8 mouse cellular contexts compared by ENCODE assay signal in the genomic region with DNA sequence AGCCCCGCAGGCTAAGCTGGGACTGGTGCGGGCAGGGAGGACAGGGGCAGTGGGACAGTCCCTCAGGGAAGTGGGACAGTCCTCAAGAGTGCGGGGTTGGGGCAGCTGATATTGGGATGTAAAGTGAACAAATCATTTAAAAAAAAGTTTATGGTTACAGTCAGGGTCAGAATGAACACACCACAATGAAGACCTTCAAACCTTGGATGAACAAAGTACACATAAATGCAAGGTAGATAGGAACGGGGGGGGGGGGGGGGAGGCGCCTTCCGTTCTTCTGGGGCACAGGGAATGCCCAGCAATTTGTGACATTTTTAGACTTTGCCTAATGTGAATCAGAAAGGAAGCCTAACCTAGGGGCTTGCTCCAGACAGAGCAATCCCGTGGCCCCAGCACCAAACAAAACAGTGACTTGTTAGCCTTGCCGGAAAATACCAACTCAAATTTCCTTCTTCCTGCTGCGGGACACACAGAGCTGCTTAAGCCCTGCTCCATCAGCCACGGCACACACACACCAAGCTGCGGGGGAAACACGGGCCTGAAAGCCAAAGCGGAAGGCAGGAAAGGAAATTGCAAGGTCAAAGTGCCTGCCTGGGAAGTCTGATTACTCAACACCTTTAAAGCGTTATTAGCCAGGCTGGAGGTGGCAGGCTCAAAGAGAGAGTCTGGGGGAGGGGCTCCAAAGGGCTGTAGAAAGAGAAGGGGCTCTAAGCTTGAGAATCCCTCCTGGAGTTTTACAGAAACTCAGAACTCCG.
DNase-seq lines count a peak whose midpoint lies in the region; ATAC-seq and TF ChIP-seq lines count a peak whose summit lies in the region.

No protein-coding gene starts in this region.

- ATAC-seq in forebrain, embryonic 11.5 days (replicated peaks; ENCODE audit: low FRiP score), result no peak
- no peak for ATAC-seq in hindbrain, embryonic 14.5 days (ENCODE audit: low FRiP score)
- no peak for ATAC-seq in liver, embryonic 11.5 days (replicated peaks; ENCODE audit: low FRiP score)
- no peak for ATAC-seq in midbrain, postnatal 0 days (ENCODE audit: low FRiP score)
- no peak for ATAC-seq in cerebellum, adult (ENCODE audit: insufficient number of reproducible peaks, low FRiP score, low TSS enrichment)
- no peak for ATAC-seq in erythroid progenitor cell, adult 5-6 weeks (replicated peaks; ENCODE audit: low FRiP score, poor library complexity, severe bottlenecking)

- H3K4me2 ChIP-seq in forebrain, embryonic 11.5 days (ENCODE audit: low read depth, low read length, severe bottlenecking), result peak overlapping the region; percentile 29; the same call in 1 of the 2 replicates
- peak overlapping the region; percentile 25; the same call in 1 of the 2 replicates for H3K4me2 ChIP-seq in hindbrain, embryonic 14.5 days (replicated peaks)
- peak overlapping the region; percentile 12 for H3K4me2 ChIP-seq in liver, embryonic 11.5 days
- peak overlapping the region; percentile 9; the same call in 1 of the 2 replicates for H3K4me2 ChIP-seq in midbrain, postnatal 0 days (ENCODE audit: low read depth, low read length, poor library complexity, severe bottlenecking)

- H3K27ac ChIP-seq in forebrain, embryonic 11.5 days (ENCODE audit: low read depth, low read length), result no peak overlapping the region
- H3K27ac ChIP-seq in hindbrain, embryonic 14.5 days, result no peak overlapping the region
- H3K27ac ChIP-seq in liver, embryonic 11.5 days (ENCODE audit: low read depth, low read length), result no peak overlapping the region
- H3K27ac ChIP-seq in midbrain, postnatal 0 days (ENCODE audit: low read depth, low read length), result no peak overlapping the region

- H3K4me1 ChIP-seq in forebrain, embryonic 11.5 days (replicated peaks; ENCODE audit: control insufficient read depth, insufficient read depth, low read length), result peaks cover 19% of the 10 kb centered on the region; the same call in 1 of the 2 replicates
- peaks cover 18% of the 10 kb centered on the region for H3K4me1 ChIP-seq in hindbrain, embryonic 14.5 days (replicated peaks; ENCODE audit: control insufficient read depth, insufficient read depth, low read length)
- H3K4me1 ChIP-seq in liver, embryonic 11.5 days (replicated peaks; ENCODE audit: control insufficient read depth, insufficient read depth, low read length), result peaks cover 5% of the 10 kb centered on the region
- no peaks in the 10 kb centered on the region for H3K4me1 ChIP-seq in midbrain, postnatal 0 days (ENCODE audit: insufficient read depth, low read length)

- WGBS in forebrain, embryonic 11.5 days, result 16% methylated on average over 14 of the region's 15 CpGs
- 24% methylated on average over 14 of the region's 15 CpGs for WGBS in hindbrain, embryonic 14.5 days
- WGBS in liver, embryonic 11.5 days, result 17% methylated on average over 15 of the region's 15 CpGs
- WGBS in midbrain, postnatal 0 days, result 26% methylated on average over 15 of the region's 15 CpGs

- no peak overlapping the region for H3K4me3 ChIP-seq in forebrain, embryonic 11.5 days (ENCODE audit: low read depth, low read length)
- no peak overlapping the region for H3K4me3 ChIP-seq in hindbrain, embryonic 14.5 days (replicated peaks; ENCODE audit: low read length)
- H3K4me3 ChIP-seq in liver, embryonic 11.5 days (ENCODE audit: low read depth, low read length), result no peak overlapping the region
- H3K4me3 ChIP-seq in midbrain, postnatal 0 days (ENCODE audit: low read depth, low read length), result no peak overlapping the region

- DNase-seq in adrenal gland, postnatal 25 days, result peak; percentile 16
- DNase-seq in forebrain, embryonic 11.5 days (ENCODE audit: low spot score), result peak; percentile 71
- peak; percentile 41 for DNase-seq in hindbrain, embryonic 14.5 days (ENCODE audit: low spot score)
- peak; percentile 44 for DNase-seq in liver, embryonic 11.5 days (ENCODE audit: low spot score)
- DNase-seq in midbrain, postnatal 0 days (ENCODE audit: low spot score), result no peak
- no peak for DNase-seq in testis, postnatal 14 days (ENCODE audit: low spot score)

- H3K9me3 ChIP-seq in forebrain, embryonic 11.5 days (ENCODE audit: control insufficient read depth, low read length), result no peaks in the 10 kb centered on the region
- no peaks in the 10 kb centered on the region for H3K9me3 ChIP-seq in hindbrain, embryonic 14.5 days (ENCODE audit: control insufficient read depth, low read length)
- H3K9me3 ChIP-seq in liver, embryonic 11.5 days (ENCODE audit: control insufficient read depth, low read length), result no peaks in the 10 kb centered on the region
- no peaks in the 10 kb centered on the region for H3K9me3 ChIP-seq in midbrain, postnatal 0 days (ENCODE audit: low read length)

- no peak for TF ChIP-seq CTCF in midbrain, postnatal 0 days (IDR thresholded peaks at IDR 0.05)

- H3K9ac ChIP-seq in forebrain, embryonic 11.5 days (ENCODE audit: low read length), result peak overlapping the region; percentile 23; the same call in 1 of the 2 replicates
- H3K9ac ChIP-seq in hindbrain, embryonic 14.5 days, result no peak overlapping the region
- no peak overlapping the region for H3K9ac ChIP-seq in liver, embryonic 11.5 days (ENCODE audit: low read depth, low read length)
- no peak overlapping the region for H3K9ac ChIP-seq in midbrain, postnatal 0 days (replicated peaks; ENCODE audit: low read length, poor library complexity, severe bottlenecking)

- H3K36me3 ChIP-seq in forebrain, embryonic 11.5 days (ENCODE audit: control insufficient read depth, insufficient read depth, low read length), result no peaks in the 10 kb centered on the region
- H3K36me3 ChIP-seq in hindbrain, embryonic 14.5 days (replicated peaks; ENCODE audit: control insufficient read depth, insufficient read depth), result no peaks in the 10 kb centered on the region
- H3K36me3 ChIP-seq in liver, embryonic 11.5 days (ENCODE audit: control insufficient read depth, insufficient read depth, low read length), result no peaks in the 10 kb centered on the region
- H3K36me3 ChIP-seq in midbrain, postnatal 0 days (ENCODE audit: insufficient read depth, low read length), result no peaks in the 10 kb centered on the region

- H3K27me3 ChIP-seq in forebrain, embryonic 11.5 days (ENCODE audit: control insufficient read depth, insufficient read depth, low read length), result no peaks in the 10 kb centered on the region
- no peaks in the 10 kb centered on the region for H3K27me3 ChIP-seq in hindbrain, embryonic 14.5 days (ENCODE audit: control insufficient read depth, insufficient read depth, low read length)
- no peaks in the 10 kb centered on the region for H3K27me3 ChIP-seq in liver, embryonic 11.5 days (replicated peaks; ENCODE audit: control insufficient read depth, insufficient read depth, low read length)
- no peaks in the 10 kb centered on the region for H3K27me3 ChIP-seq in midbrain, postnatal 0 days (ENCODE audit: insufficient read depth, low read length)

Comparison
In these comparisons a context has a peak if more than half of its experiments do, and no peak if none do; other contexts are left out.
1. DNase-seq: peak in adrenal gland, postnatal 25 days (single experiment), forebrain, embryonic 11.5 days (single experiment), hindbrain, embryonic 14.5 days (single experiment) and liver, embryonic 11.5 days (single experiment); none in midbrain, postnatal 0 days (single experiment) and testis, postnatal 14 days (single experiment).
2. Peak in every context shown above with its lines, with median percentiles within 50 percentile points of each other: H3K4me2 ChIP-seq.